Mouse (Mus musculus) ES-E14 (cell line): ENCODE data around the gene Alg2. TPM values are rescaled to one million over a fixed set of nuclear protein-coding genes. Genes with fewer than 3 reads are reported as not detected.

Experiments
- DNase-seq: peaks from one replicate; pipeline ENCODE4 v3.0.0-alpha.2; 2013; ENCODE audit warnings: low read depth, low spot score
- H3K27ac ChIP-seq: 2 replicates; pipeline ENCODE4 v1.5.1; 2012; ENCODE audit warnings: low read depth, mild to moderate bottlenecking, low read length, moderate library complexity, mixed read lengths; ENCODE audit not compliant: poor library complexity, insufficient read depth, severe bottlenecking
- H3K36me3 ChIP-seq: 2 replicates; pipeline ENCODE4 v1.6.1; 2012; ENCODE audit warnings: mild to moderate bottlenecking, low read length, moderate library complexity, mixed read lengths; ENCODE audit not compliant: control insufficient read depth, poor library complexity, insufficient read depth, severe bottlenecking
- H3K4me1 ChIP-seq, 2 experiments: fragments of 150-350 bp in 1 of 2; sonication (generic) in 1 of 2; 2 replicates each; pipeline ENCODE4 v1.6.1; 2012; ENCODE audit warnings: low read length in 2 of 2, mild to moderate bottlenecking in 1 of 2, mixed read lengths in 1 of 2; ENCODE audit not compliant: control insufficient read depth in 2 of 2, insufficient read depth in 2 of 2, poor library complexity in 1 of 2
- H3K4me3 ChIP-seq, 2 experiments: fragments of 150-350 bp in 1 of 2; sonication (generic) in 1 of 2; 2 replicates each; pipeline ENCODE4 v1.5.1; 2012; ENCODE audit warnings: low read length in 2 of 2, low read depth in 1 of 2, mild to moderate bottlenecking in 1 of 2, mixed read lengths in 1 of 2; ENCODE audit not compliant: insufficient read depth in 1 of 2, poor library complexity in 1 of 2, severe bottlenecking in 1 of 2
- H3K9ac ChIP-seq: 2 replicates; pipeline ENCODE4 v1.6.1; 2012; ENCODE audit warnings: low read depth, mild to moderate bottlenecking, low read length, mixed read lengths; ENCODE audit not compliant: poor library complexity, insufficient read depth, severe bottlenecking
- H3K9me3 ChIP-seq: fragments of 150-350 bp; sonication (generic); 2 replicates; pipeline ENCODE4 v1.6.1; 2012; ENCODE audit warnings: low read depth, mild to moderate bottlenecking, low read length; ENCODE audit not compliant: control insufficient read depth, insufficient read depth
- CHD2 ChIP-seq: IDR thresholded peaks from 2 replicates; pipeline ENCODE4 v1.6.1; 2014; ENCODE audit warnings: mild to moderate bottlenecking, low read depth, low read length, inconsistent platforms
- HCFC1 ChIP-seq: IDR thresholded peaks from 2 replicates; pipeline ENCODE4 v1.6.1; 2012; ENCODE audit warnings: low read length, inconsistent platforms, borderline replicate concordance; ENCODE audit not compliant: insufficient read depth
- MAFK ChIP-seq: IDR thresholded peaks from 2 replicates; pipeline ENCODE4 v1.6.1; 2014; ENCODE audit warnings: mild to moderate bottlenecking, low read depth, low read length, inconsistent platforms; ENCODE audit not compliant: insufficient read depth
- ZC3H11A ChIP-seq: IDR thresholded peaks from 2 replicates; pipeline ENCODE4 v1.6.1; 2012; ENCODE audit warnings: low read depth, mild to moderate bottlenecking, inconsistent platforms, low read length, borderline replicate concordance
- ZNF384 ChIP-seq: IDR thresholded peaks from 2 replicates; pipeline ENCODE4 v1.6.1; 2012; ENCODE audit warnings: low read depth, low read length, inconsistent platforms
- in situ Hi-C, 2 experiments: fragments of 600-800 bp; cut with MboI; formaldehyde crosslinking; loops; one replicate each; pipeline ENCODE4 v1.15.1; 2025; ENCODE audit warnings: low sequenced_read_pairs in 2 of 2, inconsistent platforms in 1 of 2; ENCODE audit not compliant: unreplicated experiment in 2 of 2
- total RNA-seq: library from RNA; depleted of rRNA; stranded (reverse); fragments of 300-350 nt; gene quantifications from 2 replicates; pipeline ENCODE4 v1.2.3, GENCODE M21; 2012

The Alg2 gene
- total RNA-seq, 1 experiment, result 21.8 TPM

DNA sequence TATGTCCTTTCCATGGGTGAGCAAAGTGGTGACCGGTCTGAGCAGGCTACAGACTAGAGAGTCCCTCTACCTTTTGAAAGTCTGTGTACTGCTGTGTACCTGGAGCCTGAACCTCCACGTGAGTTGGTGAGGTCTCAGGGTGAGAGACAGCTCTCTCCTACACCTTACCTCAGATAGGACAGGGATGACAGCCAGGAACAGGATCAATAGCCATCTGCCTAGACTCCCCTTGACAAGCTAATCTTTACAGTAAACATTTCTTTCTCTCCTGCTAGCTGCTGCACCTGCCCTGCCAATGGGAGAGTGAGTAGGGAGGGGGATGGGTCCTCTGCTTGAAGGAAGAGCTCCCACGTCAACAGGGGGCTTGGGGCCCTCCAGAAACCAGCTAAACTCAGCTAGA is 46.5 kb downstream of the Alg2 start:
- H3K4me1 ChIP-seq, result no peaks in the 10 kb centered on the region
- H3K9ac ChIP-seq, result no peak overlapping the region
- TF ChIP-seq HCFC1 (no peak), ZNF384 (no peak), CHD2 (no peak), MAFK (no peak), ZC3H11A (no peak)
- H3K4me3 ChIP-seq, result no peak overlapping the region
- no peak for DNase-seq
- H3K36me3 ChIP-seq, result no peaks in the 10 kb centered on the region
- H3K27ac ChIP-seq, result no peak overlapping the region
- in situ Hi-C loops, result no loop called here
- H3K9me3 ChIP-seq, result no peaks in the 10 kb centered on the region

DNA sequence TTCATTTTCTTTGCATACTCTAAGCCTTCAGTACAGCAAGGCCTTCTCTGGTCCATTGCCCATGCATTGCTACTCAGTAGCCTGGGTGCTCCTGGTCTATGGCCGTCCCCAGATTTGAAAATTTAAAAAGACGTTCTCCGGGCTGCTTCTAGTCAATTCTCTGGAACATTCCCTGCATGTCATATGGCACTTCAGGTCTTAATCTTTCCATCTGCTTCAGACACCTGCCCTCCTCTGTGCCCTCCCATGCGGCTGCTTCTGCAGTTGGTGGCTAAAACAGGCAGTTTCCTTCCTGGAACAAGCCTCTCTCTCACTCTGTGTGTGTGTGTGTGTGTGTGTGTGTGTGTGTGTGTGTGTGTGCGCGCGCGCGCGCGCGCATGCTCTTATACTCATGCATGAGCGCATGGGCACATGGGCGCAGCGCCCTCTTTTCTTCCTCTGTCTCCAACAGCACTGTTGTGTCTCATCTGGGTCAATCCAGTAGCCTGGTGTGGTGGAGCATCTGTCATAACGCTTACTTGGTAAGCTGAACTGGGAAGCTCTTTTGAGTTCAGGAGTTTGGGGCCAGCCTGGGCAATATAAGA is 48.8 kb downstream of the Alg2 start:
- no peaks in the 10 kb centered on the region for H3K36me3 ChIP-seq
- TF ChIP-seq ZC3H11A (no peak), ZNF384 (no peak)
- H3K27ac ChIP-seq, result no peak overlapping the region
- no peak overlapping the region for H3K9ac ChIP-seq
- H3K4me1 ChIP-seq, result 0 out of 4 replicates have a peak, but pooled peaks cover 0 to 1% of the 10 kb centered on the region in 2 experiments
- no peak overlapping the region for H3K4me3 ChIP-seq
- DNase-seq, result no peak
- H3K9me3 ChIP-seq, result no peaks in the 10 kb centered on the region
- in situ Hi-C loops, result no loop called here

DNA sequence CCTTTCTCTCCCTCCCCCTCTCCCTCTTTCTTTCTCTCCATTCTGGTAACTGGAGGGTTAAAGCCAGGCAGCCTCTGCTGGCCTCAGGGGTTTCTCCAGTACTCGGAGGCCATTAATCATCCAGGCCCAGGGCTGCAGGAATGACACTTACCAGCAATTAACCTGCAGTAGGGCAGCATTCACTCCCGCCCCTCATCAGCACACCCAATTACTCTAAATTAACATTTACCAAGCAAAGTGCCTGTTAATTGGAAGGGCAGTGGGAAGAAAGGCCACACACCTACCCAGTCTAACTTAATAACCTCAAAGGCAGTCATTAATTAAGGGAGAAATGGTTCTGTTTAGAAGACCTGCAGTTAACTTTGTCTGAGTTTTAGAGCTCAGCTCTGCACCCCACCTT is 49.8 kb downstream of the Alg2 start:
- 0 out of 4 replicates have a peak, but pooled peaks cover 0 to 1% of the 10 kb centered on the region in 2 experiments for H3K4me1 ChIP-seq
- H3K4me3 ChIP-seq, result no peak overlapping the region
- in situ Hi-C loops, result no loop called here
- TF ChIP-seq ZC3H11A, result no peak
- TF ChIP-seq MAFK, result no peak
- no peaks in the 10 kb centered on the region for H3K9me3 ChIP-seq
- no peaks in the 10 kb centered on the region for H3K36me3 ChIP-seq
- no peak overlapping the region for H3K27ac ChIP-seq
- no peak for DNase-seq
- H3K9ac ChIP-seq, result no peak overlapping the region

DNA sequence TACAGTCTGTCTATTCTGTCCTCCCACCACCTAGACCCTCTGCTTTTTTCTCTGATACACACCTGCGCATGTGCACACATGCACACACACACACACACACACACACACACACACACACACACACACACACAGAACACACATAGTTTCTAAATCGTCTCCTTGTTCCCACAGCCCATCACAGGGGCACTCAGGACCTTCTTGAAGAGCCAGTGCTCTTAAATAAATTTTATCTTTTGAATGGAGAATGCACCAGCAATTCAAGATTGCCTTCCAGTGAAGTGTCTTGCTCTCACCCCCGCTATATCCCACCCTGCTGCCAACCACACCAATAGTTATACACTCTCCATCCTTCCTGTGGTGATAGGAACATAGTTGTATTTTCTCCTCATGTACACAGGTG is 51.2 kb downstream of the Alg2 start:
- H3K27ac ChIP-seq, result no peak overlapping the region
- no peak for DNase-seq
- in situ Hi-C loops, result no loop called here
- TF ChIP-seq ZC3H11A (no peak), MAFK (no peak), HCFC1 (no peak), CHD2 (no peak), ZNF384 (no peak)
- H3K4me3 ChIP-seq, result no peak overlapping the region
- H3K9ac ChIP-seq, result no peak overlapping the region
- no peaks in the 10 kb centered on the region for H3K9me3 ChIP-seq
- H3K36me3 ChIP-seq, result no peaks in the 10 kb centered on the region
- 0 out of 4 replicates have a peak, but pooled peaks cover 0 to 1% of the 10 kb centered on the region in 2 experiments for H3K4me1 ChIP-seq

DNA sequence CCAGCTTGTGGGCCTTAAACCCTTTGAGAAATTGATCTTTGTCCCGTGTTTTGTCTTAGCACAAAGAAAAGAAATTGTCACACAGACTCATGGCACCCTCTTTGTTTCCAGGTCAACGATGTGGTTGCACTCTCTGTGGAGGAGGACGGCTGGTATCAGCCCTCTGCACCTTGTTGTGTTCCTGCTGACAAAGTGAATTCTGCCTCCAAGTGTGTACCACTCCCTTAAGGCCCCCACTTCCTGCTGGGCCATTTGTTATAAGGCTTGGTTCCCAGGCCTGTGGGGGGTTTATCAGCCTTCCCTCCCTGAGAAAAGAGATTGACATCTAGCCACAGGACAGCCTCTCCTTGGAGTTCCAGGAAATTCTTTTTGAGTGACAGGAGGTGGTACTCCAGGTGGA is 51.9 kb downstream of the Alg2 start:
- no peak for TF ChIP-seq ZNF384
- no peak for TF ChIP-seq HCFC1
- TF ChIP-seq MAFK, result no peak
- no peak for TF ChIP-seq ZC3H11A
- no peak for TF ChIP-seq CHD2
- Histone ChIP-seq H3K4me3 (no peak overlapping the region), H3K9me3 (no peaks in the 10 kb centered on the region), H3K4me1 (0 out of 4 replicates have a peak, but pooled peaks cover 0 to 1% of the 10 kb centered on the region in 2 experiments), H3K9ac (no peak overlapping the region), H3K27ac (no peak overlapping the region), H3K36me3 (no peaks in the 10 kb centered on the region)
- DNase-seq, result no peak
- in situ Hi-C loops, result no loop called here
